Mouse (Mus musculus) ovary, postnatal 36 days (tissue): ENCODE measurements at regions not wholly inside any gene's neighbourhood (a gene's known extent, or its start where the extent isn't known, plus 50 kb on each side); places are given as distances from the start of the nearest gene placed in this dataset.
A peak's percentile ranks its signal among the peaks of the same experiment; 100 is the strongest.

Experiments
- DNase-seq: peaks from one replicate; pipeline ENCODE4 v3.0.0; 2022; ENCODE audit warnings: low spot score, mixed read lengths

DNA sequence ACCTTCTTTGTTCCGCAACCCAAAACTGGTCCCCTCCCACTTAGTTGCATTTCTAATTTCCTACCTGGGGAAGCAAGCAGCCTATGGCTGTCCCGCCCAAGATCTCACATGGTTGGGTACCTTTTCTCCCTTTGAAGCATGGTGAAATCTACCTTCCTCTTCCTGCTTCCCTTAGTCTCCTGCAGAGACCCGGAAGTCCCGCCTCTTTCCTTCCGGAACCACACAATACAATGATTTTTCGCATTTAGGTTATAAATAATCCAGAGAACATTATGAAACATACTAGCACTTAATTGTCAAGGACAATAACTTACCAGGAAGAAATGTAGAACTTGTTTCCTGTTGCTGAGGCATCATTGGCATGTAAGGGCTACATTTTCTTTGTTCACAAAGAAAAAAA is 58.8 kb downstream of the 1700009N14Rik start:
- no peak for DNase-seq

DNA sequence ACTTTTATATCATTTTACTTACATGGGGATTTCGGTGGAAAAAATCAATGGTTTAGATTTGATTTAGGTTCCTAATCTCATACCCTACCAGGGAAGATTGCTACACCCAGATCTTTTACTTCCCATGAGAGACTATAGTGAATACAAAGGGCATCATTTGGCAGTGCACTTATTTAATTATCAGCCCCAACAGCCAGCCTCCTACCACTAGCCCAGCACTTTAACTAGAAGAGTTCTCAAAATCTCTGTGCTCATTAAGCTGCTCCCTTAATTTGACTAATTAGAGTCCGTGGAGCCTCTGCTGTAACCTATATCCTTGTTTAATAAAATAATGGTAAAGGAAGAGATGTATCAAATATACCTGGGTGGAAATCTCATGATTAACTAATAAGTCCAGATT is 77.4 kb downstream of the 1700009N14Rik start:
- DNase-seq: no peak

DNA sequence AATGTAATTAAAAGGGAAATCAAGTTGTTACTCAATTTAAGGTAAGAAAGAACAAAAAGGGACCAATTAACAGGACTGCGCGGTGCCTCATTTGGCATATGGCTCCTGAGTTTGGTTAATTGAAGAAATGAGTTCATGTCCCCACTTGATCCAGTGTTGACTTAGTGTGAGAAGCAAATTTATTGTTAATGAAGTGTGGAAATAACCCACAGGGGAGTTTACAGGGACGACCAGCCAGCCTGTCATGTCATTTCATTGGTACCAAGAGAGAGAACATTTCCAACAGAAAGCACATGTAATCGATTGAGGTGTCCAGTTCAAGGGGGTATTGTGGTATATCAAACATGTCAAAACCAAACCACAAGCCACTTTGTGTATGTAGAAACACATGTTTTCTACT is 78.6 kb downstream of the 1700009N14Rik start:
- no peak for DNase-seq

DNA sequence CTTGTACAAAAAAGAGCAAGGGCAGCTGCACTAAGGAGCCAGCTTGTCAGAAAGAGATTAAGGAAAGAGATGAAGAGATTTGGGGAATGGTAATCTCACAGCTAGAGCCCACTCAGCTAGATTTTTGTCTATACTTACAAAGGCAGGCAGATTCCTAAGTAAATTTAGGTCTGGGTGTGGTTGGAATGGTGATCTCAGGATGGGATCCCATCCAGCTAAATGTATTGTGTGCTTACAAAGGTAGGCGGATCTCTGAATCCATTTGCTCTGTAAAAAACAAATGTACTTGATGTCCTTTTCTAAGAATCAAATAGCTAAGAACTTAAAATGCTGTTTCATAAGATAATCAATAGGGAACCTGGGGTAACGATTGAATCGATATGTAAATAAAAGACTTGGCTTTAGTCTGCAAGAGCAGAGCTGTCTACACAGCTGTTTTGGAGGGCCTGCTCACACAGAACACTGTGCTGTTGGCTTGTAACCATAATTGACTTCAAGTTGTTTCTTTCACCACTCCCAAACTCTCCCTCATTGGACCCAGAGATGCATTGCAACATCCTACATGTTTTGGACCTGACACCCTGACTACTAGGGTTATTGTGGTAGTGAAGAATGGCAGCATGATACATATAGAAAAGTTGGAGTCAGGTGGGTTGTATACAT is 106.1 kb downstream of the 1700009N14Rik start:
- no peak for DNase-seq

DNA sequence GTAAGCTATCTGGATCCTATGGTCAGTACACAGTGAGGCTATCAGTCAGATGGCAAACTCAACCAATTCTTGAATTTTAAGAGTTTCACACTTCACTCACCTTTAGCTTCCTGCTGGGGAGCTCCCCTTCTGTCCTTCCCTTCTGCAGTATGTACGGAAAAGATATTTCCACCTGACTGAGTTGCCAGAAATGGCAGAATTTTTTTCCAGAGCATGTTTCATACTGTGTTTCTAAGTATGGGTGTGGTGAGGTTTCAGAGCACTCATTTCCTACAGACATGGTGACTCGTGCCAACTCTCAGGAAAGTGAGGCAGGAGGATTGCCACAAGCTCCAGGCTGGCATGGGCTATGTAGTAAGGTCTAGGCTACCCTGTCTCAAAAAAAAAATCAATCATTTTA is 147.3 kb downstream of the 1700009N14Rik start:
- no peak for DNase-seq

DNA sequence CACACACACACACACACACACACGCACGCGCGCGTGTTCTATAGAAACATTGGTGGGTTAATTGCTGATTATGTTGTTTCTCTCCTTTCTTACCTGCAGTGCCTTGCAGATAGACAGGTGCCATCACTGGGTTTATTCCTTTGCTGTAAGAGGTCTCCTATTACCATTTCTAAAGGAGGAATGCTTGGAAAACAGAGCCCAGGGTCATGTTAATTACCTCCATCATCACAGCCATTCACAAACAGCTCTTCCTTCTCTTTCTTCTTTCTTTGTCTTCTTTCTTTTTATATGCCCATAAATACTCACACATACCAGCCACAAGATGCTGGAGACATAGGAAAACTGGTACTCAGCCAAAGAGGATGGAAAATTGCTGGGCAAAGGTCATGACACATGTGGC is 155.0 kb downstream of the 1700009N14Rik start:
- DNase-seq: no peak

DNA sequence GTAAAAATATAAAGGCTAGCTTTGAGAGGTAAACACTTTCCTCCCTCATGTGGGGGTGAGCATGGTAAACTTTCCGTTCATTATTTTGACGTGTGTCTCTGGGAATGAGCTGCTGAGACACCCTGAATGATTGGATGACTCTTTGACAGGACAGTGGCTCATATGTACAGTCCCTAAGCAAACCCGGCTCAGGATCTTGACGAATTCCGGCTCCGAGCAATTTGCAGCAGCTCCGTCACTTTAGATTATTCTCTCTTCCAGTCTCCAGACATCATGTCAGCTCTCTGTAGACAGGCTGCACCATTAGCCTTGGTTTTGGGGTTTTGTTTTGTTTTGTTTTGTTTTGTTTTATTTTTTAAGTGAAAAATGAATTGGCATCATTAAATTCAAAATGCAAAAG is 194.0 kb downstream of the 1700009N14Rik start:
- DNase-seq: no peak

DNA sequence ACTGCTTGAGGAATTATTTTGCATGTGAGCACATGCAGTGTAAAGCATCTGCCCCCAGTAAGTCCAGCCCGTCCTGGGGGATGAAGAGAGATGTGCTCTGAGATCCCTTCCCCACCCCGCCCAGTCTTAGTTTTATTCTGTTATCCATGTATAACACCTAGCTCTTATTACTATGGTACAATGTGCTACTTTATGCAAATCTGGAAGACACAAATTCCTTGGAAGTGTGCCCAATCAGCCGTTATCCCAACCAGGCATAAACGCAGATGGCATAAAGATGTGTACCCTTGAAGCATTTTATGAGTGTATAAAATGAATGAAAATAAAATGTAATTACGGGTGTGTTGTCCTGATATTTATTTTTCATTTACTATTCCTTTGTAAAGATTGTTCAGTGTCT is 194.8 kb downstream of the 1700009N14Rik start:
- no peak for DNase-seq

DNA sequence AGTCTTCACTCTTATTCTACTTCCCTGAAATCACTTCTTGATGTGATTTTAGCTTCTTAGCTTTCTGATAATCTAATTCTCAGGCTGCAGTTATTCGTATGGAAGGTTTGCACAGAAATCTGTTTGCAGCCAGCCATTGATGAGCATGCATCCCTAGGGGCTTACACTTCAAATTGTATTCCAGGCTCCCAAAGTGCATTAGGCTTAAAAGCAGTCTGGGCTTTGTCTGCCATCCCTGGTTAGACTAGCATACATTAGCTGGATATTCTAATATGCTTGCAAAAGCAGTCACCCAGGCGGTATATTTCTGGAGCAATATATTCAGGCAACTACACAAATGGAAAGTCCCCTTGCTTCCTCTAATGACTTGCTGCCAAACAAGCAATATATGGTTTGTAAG is 210.4 kb downstream of the 1700009N14Rik start:
- no peak for DNase-seq

DNA sequence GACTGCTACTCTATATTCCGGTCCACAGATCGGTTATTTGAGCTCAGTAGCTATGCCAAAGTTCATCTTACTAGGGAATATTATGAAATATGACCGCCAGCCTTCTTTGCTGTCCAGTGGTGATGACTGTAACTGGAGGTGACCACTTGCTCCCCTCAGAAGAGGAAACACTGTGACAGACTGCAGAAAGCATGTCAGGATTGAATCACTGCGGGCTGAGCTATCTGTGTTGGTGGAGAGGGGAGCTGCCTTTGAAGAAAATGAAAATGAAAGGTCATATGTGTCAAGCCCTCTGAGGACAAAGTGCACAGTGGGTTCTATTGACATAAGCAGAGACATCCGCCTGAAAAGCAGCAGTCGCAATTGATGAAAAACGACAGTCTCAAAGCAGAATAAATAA is 222.5 kb downstream of the 1700009N14Rik start:
- DNase-seq: no peak

DNA sequence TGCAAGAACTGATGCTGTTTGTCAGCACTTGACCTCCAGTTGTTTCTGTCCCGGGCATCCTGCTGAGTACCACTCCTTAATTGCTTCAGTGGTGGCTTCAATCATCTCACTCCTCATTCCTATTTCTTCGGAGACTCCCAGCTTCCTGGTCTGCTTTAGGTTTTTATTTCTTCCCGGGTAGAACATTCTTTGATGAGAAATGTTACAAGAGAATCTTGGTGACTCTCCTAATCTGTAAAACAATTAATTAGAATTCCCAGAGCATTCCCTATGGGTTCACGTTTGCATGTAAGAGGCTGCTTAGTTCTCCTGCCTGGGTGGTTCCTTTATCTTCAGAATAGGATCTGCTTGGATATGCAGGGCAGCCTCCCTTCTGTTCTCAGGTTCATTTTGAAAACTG is 245.1 kb downstream of the 1700009N14Rik start:
- DNase-seq: no peak

DNA sequence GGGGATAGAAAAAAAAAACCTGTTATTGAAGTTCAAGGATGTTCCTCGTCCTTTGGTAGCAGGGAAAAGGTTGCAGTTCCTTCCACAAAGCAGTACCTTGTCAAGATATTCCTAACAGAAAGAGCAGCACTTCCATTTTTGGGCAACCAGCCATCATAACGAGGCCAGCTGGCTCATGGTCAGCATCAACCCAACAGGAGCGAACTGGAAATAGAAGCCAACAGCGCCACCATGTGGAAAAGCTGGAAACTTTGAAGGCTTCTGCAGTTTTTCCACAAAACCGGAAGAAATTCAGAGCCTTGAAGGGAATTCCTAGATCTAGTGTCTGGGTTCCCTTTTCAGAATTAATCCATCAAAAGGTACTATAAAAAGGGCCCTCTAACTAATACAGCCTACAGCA is 247.5 kb downstream of the 1700009N14Rik start:
- peak; percentile 70 for DNase-seq

DNA sequence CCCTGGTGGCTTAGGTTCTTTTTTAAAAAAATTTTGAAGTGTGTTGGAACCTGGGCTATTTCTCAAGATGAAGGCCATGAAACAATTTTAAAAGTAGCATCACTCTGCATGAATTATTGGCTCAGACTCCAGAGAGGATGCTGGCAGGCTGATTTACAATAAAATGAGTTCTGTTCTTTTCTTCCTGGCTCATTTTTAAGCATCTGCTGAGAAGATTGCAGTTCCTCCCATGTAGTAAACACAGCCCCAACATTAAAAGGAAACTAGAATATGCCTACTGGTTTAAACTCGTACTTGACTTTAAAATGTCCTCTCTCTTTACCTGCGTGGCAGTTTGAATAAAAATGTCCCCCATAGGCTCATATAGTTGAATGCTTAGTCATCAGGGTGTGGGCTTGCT is 249.3 kb downstream of the 1700009N14Rik start:
- DNase-seq: no peak

DNA sequence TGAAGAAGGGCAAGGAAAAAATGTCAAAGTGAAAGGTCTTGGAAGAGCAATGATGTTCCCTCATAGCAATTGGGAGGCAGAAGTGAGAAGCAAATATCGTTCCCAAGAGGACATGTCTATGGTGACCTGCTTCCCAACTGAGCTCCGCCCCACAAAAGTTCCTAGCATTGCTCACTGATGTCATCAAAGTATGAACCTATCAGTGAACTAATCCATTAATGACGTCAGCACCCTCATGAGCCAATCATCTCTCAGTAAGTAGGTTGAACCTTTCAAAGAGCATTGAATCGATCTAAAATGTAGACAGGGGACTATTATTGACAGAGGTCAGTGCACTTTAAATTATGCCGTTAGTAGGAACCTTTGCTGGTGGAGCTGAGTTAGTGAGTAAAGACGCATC is 267.4 kb downstream of the 1700009N14Rik start:
- DNase-seq: no peak

DNA sequence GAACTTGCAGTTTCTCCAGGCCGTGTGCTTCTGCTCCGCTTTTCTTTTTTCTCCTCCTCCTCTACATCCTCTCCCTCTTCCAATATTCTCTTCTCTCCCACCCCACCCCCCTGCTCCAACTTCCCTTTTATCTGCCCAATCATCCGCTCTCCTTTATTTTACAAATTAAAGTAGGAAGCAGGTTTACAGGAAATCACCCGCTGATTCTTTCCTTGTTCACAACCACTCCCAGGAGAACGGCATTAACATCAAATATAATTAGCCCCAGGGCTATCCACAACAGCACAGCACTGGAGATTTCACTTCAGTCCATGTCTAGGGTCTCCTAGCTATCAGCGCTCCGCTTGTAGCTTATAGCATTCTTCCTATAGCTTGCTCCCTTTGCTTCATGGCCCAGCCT is 268.6 kb downstream of the 1700009N14Rik start:
- no peak for DNase-seq

DNA sequence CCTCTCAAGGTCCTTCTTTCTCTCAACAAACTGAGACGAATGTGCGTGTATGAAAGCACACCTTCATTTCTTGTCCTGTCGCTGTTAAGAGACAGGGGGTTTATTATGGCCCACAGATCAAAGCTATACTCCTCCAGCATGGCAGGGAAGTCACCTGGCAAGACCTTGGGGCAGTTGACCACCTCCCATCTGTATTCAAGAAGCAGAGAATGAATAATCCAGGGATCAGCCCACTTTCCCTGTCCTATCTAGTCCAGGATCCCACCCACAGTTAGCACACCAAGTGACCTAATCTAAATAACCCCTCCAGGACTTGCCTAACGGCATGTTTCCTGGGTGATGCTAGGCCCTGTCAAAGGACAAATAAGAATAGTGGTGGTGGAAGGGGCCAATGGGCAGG is 269.9 kb downstream of the 1700009N14Rik start:
- DNase-seq: no peak

DNA sequence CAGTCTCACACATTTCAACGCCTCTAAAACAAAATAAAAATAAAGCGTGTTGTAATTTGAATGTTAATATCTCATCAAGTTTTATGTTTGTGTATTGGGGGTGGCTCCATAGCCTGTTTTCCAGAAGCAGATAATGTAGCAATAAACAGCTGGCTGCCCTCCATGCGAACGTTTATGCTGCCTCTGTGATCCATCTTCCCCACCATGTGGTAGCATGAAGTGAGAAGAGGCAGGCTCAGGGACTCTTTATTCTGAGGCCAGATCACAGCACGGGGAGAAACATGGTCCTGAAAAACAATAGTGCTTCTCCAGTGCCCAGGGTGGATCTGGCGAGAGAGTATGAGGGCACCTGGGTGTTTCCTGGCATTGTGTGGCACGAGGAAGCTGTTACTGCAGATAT is 271.4 kb downstream of the 1700009N14Rik start:
- no peak for DNase-seq

DNA sequence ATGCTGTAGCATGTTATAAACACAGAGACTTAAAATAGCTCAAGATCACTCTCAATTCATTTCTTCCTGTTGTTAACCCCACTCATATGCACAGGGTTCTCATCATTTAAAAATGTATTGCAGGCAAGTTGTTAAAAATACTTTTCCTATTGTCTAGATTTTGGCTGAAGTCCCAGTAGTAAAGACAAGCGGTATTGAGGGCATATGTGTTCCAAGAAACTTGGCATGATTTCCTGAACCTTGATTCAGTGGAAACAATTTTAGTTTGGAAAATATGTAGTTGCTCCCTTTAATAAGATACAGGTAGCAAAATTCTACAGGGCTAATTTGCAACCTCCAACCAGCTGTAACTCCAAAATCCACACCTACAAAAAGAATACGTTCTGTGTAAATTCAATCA is 315.5 kb downstream of the 1700009N14Rik start:
- no peak for DNase-seq

DNA sequence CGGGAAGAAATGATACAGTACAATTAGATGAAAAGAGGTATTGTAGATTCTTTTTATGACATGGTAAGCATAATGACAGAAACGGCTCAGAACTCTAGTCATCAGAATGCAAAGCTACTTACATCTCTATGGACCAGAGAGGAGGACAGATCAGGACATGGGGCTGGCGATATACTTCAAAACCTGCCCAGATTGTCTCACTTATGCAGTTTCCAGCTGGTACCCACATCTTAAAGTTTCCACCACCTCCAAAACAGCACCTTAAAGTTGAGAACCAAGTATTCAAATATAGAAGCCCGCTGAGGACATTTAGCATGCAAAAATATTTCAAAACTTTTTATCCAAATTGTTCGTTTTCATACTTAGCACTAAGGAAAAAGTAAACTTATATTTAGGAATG is 341.0 kb downstream of the 1700009N14Rik start:
- DNase-seq: no peak

DNA sequence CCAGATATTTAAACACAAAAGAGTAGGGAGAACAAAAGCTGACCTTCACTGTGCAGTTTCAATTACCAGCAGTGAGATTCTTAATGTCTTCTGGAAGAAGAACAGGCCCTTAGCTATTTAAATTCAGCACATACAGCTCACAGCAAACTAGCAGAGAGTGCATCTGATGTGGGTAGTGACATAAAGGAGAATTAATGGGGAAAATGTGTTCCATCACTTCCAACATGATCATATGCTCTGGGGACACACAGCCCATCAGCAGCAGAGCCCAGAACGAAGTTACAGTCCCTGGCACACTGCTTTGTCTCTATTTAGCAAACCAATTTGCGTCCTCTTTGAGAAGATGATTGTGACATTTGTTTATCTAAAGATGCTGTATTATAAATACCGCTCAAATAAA is 332.9 kb upstream of the Aco1 start:
- no peak for DNase-seq

DNA sequence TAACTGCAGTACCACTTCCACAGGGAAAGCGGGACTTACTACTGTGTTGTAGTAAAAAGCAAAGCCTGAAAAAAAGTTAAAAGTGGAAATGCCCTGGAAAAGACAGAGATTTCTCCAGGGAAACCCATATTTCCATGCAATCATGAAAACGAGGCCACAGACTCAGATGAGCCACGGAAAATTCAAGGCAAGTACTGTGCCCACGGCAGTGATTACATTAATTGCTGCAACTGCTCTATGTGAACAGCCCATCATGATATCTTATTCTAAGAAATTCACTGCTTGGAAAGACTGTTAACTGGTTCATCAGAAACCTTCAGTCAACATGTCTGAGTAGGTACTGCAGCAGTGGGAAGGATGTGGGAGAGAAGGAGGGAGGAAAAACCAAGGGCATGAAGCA is 330.1 kb upstream of the Aco1 start:
- DNase-seq: no peak

DNA sequence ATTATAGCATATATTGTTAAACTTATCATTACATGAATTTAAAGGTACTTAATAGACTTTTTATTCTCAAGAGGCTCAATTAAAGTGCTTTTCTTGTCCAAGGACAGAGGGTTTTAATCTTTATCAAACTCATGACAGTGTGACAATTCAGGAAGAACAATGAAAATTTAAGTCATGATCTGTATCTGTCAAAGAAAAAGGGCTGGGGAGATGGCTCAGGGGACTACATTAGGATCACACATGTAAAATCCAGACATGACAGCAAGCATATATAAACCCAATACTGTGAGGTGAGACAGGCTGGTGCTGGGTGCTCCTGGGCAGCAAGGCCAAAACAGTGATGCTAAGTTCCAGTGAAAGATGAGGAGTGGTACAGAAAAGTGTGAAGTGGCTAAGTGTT is 327.3 kb upstream of the Aco1 start:
- DNase-seq: no peak

DNA sequence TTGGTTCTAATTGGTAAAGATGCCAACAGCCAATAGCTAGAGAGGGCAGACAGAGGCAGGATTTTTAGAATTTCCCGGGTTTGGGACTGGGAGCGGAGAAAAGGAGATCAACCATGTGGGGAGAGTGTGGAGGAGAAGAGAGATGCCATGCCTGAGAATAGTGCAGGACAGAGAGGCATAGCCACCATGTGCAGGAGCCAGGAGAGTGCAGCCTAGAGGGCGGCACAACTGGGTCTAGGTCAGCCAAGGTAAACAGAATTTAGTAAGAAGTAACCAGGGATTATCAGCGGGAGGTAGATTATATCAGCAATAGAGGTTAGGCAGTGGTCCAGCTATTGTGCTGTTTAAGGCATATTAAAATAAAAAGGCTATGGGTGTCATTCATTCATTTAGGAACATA is 325.2 kb upstream of the Aco1 start:
- no peak for DNase-seq

DNA sequence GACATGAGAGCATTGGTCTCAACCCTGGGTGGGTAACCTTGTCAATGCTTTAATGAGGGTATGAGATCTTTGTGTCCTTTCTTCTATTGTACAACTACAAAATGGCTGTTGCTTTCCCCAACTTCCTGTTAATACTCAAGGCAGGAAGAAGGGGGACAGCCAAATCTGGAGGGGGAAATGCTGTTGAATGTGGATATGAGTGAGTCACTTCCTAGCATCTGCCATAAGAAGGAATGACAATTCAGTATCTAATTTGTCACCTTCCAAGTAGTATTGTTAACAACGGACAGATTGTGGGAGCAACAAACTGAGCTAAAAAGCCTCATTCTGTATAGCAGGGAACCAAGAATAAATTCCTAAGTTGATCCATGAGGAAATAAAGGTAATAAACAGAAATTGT is 309.2 kb upstream of the Aco1 start:
- no peak for DNase-seq
